Mouse (Mus musculus): ENCODE results near the gene Vps13c. TPM values are rescaled to one million over a fixed set of nuclear protein-coding genes. Genes with fewer than 3 reads are reported as not detected.

The Vps13c gene
- polyA plus RNA-seq, 1 experiment from 2014 or later: 3.1 TPM

DNA sequence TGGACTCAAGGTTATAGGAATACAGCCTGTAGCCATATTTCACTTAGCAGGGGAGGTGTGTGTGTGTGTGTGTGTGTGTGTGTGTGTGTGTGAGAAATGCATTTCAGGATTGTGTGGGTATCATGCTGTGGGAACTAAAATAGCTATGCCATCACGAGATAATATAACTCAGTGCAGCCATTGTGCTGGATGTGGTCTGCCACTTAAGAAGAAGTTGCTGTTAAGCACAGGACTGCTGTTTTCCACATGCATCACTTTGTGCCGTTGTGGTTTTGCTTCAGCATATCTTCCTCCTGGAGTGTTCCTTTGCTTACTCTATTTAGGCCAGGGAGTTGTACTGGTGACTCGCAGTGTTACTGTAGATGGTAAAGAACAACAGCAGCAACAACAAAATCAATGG lies 43.9 kb downstream of the Vps13c start:
- 91% methylated on average over 3 of the region's 3 CpGs for WGBS
- no peak overlapping the region for H3K4me2 ChIP-seq
- no peak overlapping the region for H3K9ac ChIP-seq (replicated peaks)
- no peaks in the 10 kb centered on the region for H3K9me3 ChIP-seq
- peaks cover 27% of the 10 kb centered on the region for H3K36me3 ChIP-seq
- ATAC-seq (ENCODE audit: insufficient number of reproducible peaks, insufficient read depth, low FRiP score, low TSS enrichment, low read depth): no peak
- H3K4me3 ChIP-seq (replicated peaks): no peak overlapping the region
- H3K27ac ChIP-seq: no peak overlapping the region
- H3K27me3 ChIP-seq: no peaks in the 10 kb centered on the region
- H3K4me1 ChIP-seq (replicated peaks): no peaks in the 10 kb centered on the region

DNA sequence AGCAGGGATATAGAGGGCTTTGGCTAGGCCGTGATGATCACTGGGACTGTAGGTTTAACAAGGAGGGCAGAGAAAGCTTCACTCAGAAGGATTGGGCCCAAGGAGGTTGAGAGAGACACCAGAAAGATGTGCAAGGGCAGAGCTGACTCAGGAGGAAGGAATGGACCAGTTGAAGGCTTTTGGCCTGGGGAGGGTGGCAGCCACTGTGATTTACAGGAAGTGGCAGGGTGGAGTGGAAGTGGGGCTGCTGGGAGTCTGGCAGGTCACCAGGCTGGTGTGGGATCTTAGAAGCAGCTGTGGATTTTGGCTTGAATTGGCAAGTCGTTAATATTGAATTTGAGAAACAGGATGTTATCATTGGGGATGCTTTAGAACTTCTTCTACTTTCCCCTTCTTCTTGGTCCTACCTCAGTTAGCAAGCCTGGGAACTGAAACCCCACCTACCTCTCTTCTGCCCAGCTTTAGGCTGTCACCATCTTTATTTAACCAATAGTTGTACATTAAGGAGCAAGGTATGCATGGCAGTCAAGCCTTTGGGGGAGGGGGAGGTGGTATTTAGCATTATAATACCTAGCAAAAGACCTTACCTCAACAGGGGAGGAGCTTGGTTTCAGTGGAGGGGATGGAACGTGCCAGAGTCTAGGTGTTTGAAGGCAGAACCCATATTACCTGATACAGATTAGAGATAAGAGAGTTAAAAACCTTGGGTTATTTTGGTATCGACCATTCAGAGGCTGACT lies 47.0 kb downstream of the Vps13c start:
- no peak overlapping the region for H3K4me3 ChIP-seq (replicated peaks)
- H3K27ac ChIP-seq: no peak overlapping the region
- H3K4me2 ChIP-seq: no peak overlapping the region
- no peak for ATAC-seq (ENCODE audit: insufficient number of reproducible peaks, insufficient read depth, low FRiP score, low TSS enrichment, low read depth)
- H3K36me3 ChIP-seq: peaks cover 32% of the 10 kb centered on the region
- no peaks in the 10 kb centered on the region for H3K4me1 ChIP-seq (replicated peaks)
- no peaks in the 10 kb centered on the region for H3K27me3 ChIP-seq
- no peak overlapping the region for H3K9ac ChIP-seq (replicated peaks)
- 86% methylated on average over 4 of the region's 4 CpGs for WGBS
- H3K9me3 ChIP-seq: no peaks in the 10 kb centered on the region

DNA sequence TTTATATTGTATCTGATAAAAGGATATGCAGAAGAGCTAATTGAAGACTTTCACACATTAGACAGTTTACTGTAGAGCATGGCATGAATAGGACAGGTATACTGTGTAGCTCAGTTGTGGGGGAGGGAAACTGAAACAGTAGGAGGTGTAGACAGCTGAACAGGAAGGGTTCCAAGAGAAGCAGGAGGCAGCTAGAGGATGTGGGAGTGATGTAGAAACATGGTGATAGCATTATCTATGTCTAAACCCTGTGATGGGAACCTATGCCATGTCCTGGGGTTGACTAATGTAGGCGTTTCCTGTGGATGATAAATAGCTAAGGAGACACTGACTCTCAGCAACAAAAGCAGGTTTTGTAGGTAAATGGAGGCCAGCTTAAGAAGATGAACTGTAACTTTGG lies 53.3 kb downstream of the Vps13c start:
- no peaks in the 10 kb centered on the region for H3K4me1 ChIP-seq (replicated peaks)
- no peak overlapping the region for H3K4me3 ChIP-seq (replicated peaks)
- no peak overlapping the region for H3K4me2 ChIP-seq
- ATAC-seq (ENCODE audit: insufficient number of reproducible peaks, insufficient read depth, low FRiP score, low TSS enrichment, low read depth): no peak
- no peaks in the 10 kb centered on the region for H3K27me3 ChIP-seq
- no peak overlapping the region for H3K9ac ChIP-seq (replicated peaks)
- peaks cover 37% of the 10 kb centered on the region for H3K36me3 ChIP-seq
- H3K9me3 ChIP-seq: no peaks in the 10 kb centered on the region
- H3K27ac ChIP-seq: no peak overlapping the region
- 92% methylated on average over 1 of the region's 1 CpGs for WGBS

DNA sequence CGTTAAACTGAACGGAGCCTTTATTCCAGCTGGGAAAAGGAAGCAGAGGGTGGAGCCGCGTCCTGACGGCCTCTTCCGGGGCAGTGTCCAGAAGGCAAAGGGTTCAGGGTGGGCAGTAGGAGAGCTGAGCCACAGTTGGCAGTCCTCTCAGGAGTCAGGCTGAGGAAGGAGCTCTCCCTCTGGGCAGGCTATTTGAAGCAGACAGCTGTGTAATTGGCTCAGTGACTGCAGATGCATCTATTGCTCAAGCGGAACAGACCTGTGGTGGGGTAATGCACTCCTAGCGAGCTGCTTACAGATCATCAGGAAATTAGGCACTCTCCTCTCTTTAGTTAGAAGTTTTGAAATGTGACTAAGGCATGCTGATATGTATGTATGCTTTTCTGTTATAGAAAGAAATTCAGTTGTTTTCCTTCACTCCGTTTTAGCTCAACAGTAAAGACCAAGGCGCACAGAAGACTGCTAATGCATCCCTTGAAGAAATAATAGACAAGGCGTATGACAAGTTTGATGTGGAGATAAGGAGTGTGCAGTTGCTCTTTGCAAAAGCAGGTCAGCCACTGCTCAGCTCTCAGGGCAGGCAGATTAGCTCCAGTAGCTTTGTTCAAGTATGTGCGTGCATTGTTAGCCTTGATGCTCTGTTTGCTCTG lies 56.6 kb downstream of the Vps13c start:
- Histone ChIP-seq H3K9ac (replicated peaks) (no peak overlapping the region), H3K4me1 (replicated peaks) (no peaks in the 10 kb centered on the region), H3K9me3 (no peaks in the 10 kb centered on the region), H3K27ac (no peak overlapping the region), H3K27me3 (no peaks in the 10 kb centered on the region), H3K4me2 (no peak overlapping the region), H3K4me3 (replicated peaks) (no peak overlapping the region), H3K36me3 (peaks cover 33% of the 10 kb centered on the region)
- 89% methylated on average over 12 of the region's 12 CpGs for WGBS
- no peak for ATAC-seq (ENCODE audit: insufficient number of reproducible peaks, insufficient read depth, low FRiP score, low TSS enrichment, low read depth)

DNA sequence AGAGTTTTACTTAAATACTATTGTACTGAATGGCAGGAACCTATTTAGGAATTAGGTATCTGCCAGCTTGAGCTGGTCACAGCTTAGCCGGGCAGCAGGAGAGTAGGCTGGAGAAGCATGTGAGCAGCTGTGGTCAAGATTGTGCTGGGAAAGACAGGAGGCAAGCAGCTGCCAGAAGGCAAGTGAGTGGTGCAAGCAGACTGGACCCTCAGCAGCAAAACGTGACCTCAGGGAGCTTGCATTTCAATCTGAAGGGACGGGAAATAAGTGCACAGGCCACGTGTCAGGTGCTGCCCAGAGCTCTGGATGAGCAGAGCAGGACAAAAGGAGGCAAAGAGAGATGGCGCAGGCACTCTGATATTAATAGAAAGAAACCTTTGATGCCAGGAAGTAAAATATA lies 60.2 kb downstream of the Vps13c start:
- Histone ChIP-seq H3K27ac (no peak overlapping the region), H3K4me3 (replicated peaks) (no peak overlapping the region), H3K9ac (replicated peaks) (no peak overlapping the region), H3K4me1 (replicated peaks) (no peaks in the 10 kb centered on the region), H3K9me3 (no peaks in the 10 kb centered on the region), H3K27me3 (no peaks in the 10 kb centered on the region), H3K36me3 (peaks cover 22% of the 10 kb centered on the region; the same call in 1 of the 2 replicates), H3K4me2 (no peak overlapping the region)
- WGBS: 70% methylated on average over 5 of the region's 5 CpGs
- no peak for ATAC-seq (ENCODE audit: insufficient number of reproducible peaks, insufficient read depth, low FRiP score, low TSS enrichment, low read depth)

DNA sequence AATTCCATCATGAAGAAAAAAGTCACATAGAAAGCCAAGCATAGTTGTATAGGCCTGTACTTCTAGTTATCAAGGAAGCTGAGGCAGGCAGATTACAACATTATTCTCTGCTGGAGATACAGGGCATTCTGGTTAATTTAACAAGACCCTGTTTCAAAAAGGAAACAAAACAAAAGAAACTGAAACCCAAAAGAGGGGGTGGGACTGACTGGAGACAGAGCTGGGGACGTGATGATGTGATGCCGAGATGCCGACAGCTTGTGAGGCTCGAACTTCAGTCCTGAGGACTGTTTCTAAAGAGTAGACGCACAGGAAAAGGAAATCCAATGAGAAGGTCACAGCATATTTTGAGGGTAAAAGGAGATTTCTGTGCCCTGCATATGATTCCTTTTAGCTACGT lies 64.2 kb downstream of the Vps13c start:
- H3K36me3 ChIP-seq: peaks cover 40% of the 10 kb centered on the region

DNA sequence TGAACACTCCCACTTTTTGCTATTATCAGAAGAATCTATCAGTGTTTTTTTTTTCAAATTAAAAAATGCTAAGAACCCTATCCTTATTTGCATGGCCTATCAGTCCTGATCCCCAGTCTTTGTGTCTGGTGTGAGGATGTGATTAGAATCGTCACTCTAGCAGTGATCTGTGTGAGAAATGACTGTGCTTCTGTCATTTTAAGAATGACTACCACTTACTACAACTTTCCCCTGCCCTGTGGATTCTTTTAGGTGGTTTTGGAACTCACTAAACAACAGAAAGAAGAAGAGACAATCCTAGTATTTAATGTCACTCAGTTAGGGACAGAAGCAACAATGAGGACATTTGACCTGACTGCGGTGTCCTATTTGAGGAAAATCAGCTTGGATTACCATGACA lies 65.3 kb downstream of the Vps13c start:
- H3K9ac ChIP-seq (replicated peaks): no peak overlapping the region
- H3K36me3 ChIP-seq: peaks cover 51% of the 10 kb centered on the region
- no peak overlapping the region for H3K4me2 ChIP-seq
- no peak overlapping the region for H3K4me3 ChIP-seq (replicated peaks)
- H3K9me3 ChIP-seq: no peaks in the 10 kb centered on the region
- no peaks in the 10 kb centered on the region for H3K4me1 ChIP-seq (replicated peaks)
- 88% methylated on average over 2 of the region's 2 CpGs for WGBS
- H3K27ac ChIP-seq: no peak overlapping the region
- ATAC-seq (ENCODE audit: insufficient number of reproducible peaks, insufficient read depth, low FRiP score, low TSS enrichment, low read depth): no peak
- H3K27me3 ChIP-seq: no peaks in the 10 kb centered on the region

More for the DNA sequence above, 64.2 kb downstream of the Vps13c start:
- Histone ChIP-seq H3K4me2 (no peak overlapping the region), H3K27ac (no peak overlapping the region), H3K4me1 (replicated peaks) (no peaks in the 10 kb centered on the region), H3K9ac (replicated peaks) (no peak overlapping the region), H3K9me3 (no peaks in the 10 kb centered on the region), H3K27me3 (no peaks in the 10 kb centered on the region), H3K4me3 (replicated peaks) (no peak overlapping the region)
- ATAC-seq (ENCODE audit: insufficient number of reproducible peaks, insufficient read depth, low FRiP score, low TSS enrichment, low read depth): no peak
- 89% methylated on average over 6 of the region's 6 CpGs for WGBS

DNA sequence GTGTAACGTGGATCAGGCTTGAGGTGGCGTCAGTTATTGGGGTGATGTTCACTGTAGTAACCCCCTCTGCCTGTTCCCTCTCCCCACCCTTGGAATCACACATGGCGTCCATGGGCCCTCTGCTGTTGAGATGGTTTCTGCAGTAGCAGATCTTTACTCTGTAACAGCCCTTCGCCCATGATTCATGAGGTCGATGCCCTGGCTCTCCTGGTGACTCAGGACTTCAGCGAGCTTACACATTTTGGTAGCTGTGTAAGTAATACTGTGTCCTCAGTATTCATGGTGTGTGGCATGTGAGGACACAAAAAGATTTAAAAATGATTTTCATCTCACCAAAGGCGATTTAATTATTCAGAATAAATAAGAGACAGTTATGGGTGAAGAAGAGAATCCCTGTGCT lies 74.5 kb downstream of the Vps13c start:
- Histone ChIP-seq H3K4me2 (no peak overlapping the region), H3K4me1 (replicated peaks) (no peaks in the 10 kb centered on the region), H3K27me3 (no peaks in the 10 kb centered on the region), H3K36me3 (peaks cover 44% of the 10 kb centered on the region), H3K9ac (replicated peaks) (no peak overlapping the region), H3K4me3 (replicated peaks) (no peak overlapping the region), H3K27ac (no peak overlapping the region), H3K9me3 (no peaks in the 10 kb centered on the region)
- 87% methylated on average over 7 of the region's 7 CpGs for WGBS
- ATAC-seq (ENCODE audit: insufficient number of reproducible peaks, insufficient read depth, low FRiP score, low TSS enrichment, low read depth): no peak

DNA sequence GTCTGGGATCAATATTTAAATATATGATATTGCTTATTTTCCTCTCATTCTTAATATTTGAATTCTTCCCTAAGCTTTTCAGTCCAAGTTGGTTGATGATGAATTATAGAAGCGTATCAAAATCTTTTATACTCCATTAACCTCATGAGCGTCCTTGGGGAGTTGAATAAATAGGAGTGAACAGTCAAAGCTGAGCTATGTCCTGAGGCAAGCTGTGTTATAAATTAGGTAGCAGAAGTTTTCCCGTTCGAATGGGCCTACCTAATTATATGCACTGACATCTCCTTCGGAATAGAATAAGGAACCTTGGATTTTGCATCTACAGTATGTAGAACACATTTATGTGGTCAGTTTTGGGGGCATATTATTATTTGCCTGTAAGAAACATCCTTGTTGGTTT lies 82.2 kb downstream of the Vps13c start:
- peaks cover 33% of the 10 kb centered on the region; the same call in 1 of the 2 replicates for H3K36me3 ChIP-seq
- H3K27ac ChIP-seq: no peak overlapping the region
- H3K9me3 ChIP-seq: no peaks in the 10 kb centered on the region
- 84% methylated on average over 5 of the region's 5 CpGs for WGBS
- no peak overlapping the region for H3K4me3 ChIP-seq (replicated peaks)
- no peaks in the 10 kb centered on the region for H3K27me3 ChIP-seq
- no peak overlapping the region for H3K9ac ChIP-seq (replicated peaks)
- no peak overlapping the region for H3K4me2 ChIP-seq
- H3K4me1 ChIP-seq (replicated peaks): no peaks in the 10 kb centered on the region
- no peak for ATAC-seq (ENCODE audit: insufficient number of reproducible peaks, insufficient read depth, low FRiP score, low TSS enrichment, low read depth)

DNA sequence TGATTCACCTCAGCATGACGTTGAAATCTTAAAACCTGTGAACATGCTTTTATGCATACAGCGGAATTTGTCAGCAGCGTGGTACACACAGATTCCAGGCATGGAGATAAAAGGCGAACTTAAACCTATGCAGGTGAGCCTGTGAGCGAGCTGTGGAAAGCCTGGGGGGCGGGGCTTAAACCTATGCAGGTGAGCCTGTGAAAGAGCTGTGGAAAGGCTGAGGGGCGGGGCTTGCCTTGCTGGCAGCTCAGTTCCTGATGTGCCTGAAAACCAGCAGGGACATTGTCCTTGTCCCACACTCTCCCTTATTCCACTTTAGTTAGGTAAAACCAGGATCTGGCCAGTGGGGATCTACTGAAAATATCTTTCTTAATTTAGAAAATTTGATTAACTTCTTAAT lies 90.4 kb downstream of the Vps13c start:
- Histone ChIP-seq H3K4me2 (no peak overlapping the region), H3K9ac (replicated peaks) (no peak overlapping the region), H3K36me3 (peaks cover 51% of the 10 kb centered on the region; the same call in 1 of the 2 replicates), H3K27ac (no peak overlapping the region), H3K4me1 (replicated peaks) (no peaks in the 10 kb centered on the region), H3K4me3 (replicated peaks) (no peak overlapping the region), H3K27me3 (no peaks in the 10 kb centered on the region), H3K9me3 (no peaks in the 10 kb centered on the region)
- no peak for ATAC-seq (ENCODE audit: insufficient number of reproducible peaks, insufficient read depth, low FRiP score, low TSS enrichment, low read depth)
- 69% methylated on average over 7 of the region's 7 CpGs for WGBS

DNA sequence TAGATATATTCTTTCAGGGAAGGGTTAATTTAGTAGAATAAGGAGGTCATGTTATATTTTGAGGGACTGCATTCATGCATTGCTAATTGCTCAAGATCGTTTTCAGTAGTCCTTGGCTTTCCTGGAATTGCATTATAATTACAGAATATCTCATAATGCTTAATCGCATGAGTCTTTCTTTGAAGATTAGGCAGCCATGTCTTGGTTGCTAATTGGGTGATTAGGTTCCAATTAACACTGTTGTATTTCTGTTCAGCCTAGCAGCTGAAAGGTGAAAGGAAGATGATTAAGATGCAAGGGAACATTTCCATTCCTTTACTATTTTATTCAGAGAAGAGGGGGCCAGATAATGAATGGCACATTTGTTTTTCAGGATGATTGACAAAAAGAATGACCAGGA lies 97.1 kb downstream of the Vps13c start:
- no peak overlapping the region for H3K27ac ChIP-seq
- peaks cover 36% of the 10 kb centered on the region for H3K36me3 ChIP-seq
- H3K9me3 ChIP-seq: no peaks in the 10 kb centered on the region
- WGBS: 81% methylated on average over 2 of the region's 2 CpGs
- no peak overlapping the region for H3K4me3 ChIP-seq (replicated peaks)
- H3K4me1 ChIP-seq (replicated peaks): no peaks in the 10 kb centered on the region
- H3K4me2 ChIP-seq: no peak overlapping the region
- H3K9ac ChIP-seq (replicated peaks): no peak overlapping the region
- no peaks in the 10 kb centered on the region for H3K27me3 ChIP-seq
- no peak for ATAC-seq (ENCODE audit: insufficient number of reproducible peaks, insufficient read depth, low FRiP score, low TSS enrichment, low read depth)
